Comparison of ENCODE assay signal across 19 mouse cellular contexts in the genomic region with DNA sequence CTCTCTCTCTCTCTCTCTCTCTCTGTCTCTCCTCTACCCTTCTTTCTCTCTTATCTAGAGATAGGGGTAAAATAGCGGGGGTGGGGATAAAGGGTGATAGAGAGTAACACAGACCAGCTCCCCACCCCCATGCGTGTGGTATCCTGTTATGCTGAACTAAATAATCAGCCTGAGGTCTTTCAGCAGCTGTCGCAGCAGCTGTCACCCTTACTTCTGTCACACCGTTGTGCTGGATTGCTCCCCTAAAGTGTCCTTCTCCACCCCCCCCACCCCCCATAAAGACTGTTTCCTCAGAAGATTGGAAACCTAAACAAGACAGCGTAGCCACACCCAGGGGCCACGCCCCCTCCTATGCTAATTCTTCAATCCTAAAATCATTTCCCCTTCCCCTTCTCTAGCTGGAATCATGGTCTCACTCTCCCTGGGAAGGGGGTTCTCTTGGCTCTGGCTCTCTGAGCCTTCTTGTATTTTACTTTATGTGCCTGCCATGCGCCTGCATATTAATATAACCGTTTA. TPM values are rescaled to one million over a fixed set of nuclear protein-coding genes. Genes with fewer than 3 reads are reported as not detected.
DNase-seq lines count a peak whose midpoint lies in the region; ATAC-seq lines count a peak whose summit lies in the region.
"Had no signal": no experiment of that assay in that cellular context is flagged by ENCODE, and none has a peak within 500 bp of the region (broad histone marks: within the 10 kb centered on the region; RNA-seq: fewer than 3 reads in every experiment).

No protein-coding gene starts in this region.

- H3K4me1 ChIP-seq in heart, embryonic 10.5 days: no peaks in the 10 kb centered on the region
- H3K4me1 ChIP-seq: forebrain, embryonic 15.5 days; intestine, embryonic 15.5 days had no signal

- H3K27me3 ChIP-seq in heart, embryonic 10.5 days (ENCODE audit: insufficient read depth, poor library complexity, severe bottlenecking): peaks cover 4% of the 10 kb centered on the region
- H3K27me3 ChIP-seq: forebrain, embryonic 15.5 days; hindbrain, embryonic 12.5 days; intestine, embryonic 15.5 days had no signal

- H3K4me3 ChIP-seq in heart, embryonic 10.5 days: no peak overlapping the region
- H3K4me3 ChIP-seq: forebrain, embryonic 15.5 days; heart, adult 2 months; heart, embryonic 13.5 days; hindbrain, embryonic 12.5 days; intestine, embryonic 15.5 days had no signal

- no peak overlapping the region for H3K27ac ChIP-seq in heart, embryonic 10.5 days
- H3K27ac ChIP-seq: forebrain, embryonic 15.5 days; heart, adult 2 months; heart, embryonic 13.5 days; hindbrain, embryonic 12.5 days; intestine, embryonic 15.5 days had no signal

- peak; percentile 26 for DNase-seq in thymus, postnatal 0 days (ENCODE audit: low spot score)
- no peak for DNase-seq in thymus, postnatal 14 days
- no peak for DNase-seq in heart, postnatal 36 days
- DNase-seq in heart, embryonic 10.5 days (ENCODE audit: low spot score): no peak
- no peak for DNase-seq in lung, postnatal 36 days
- DNase-seq: adrenal gland, postnatal 14 days; cerebellum, adult 11-12 months; cerebellum, adult 9-10 months; cerebellum, postnatal 36 days; heart, adult 2 months; heart, postnatal 4 days had no signal

- no peaks in the 10 kb centered on the region for H3K9me3 ChIP-seq in heart, embryonic 10.5 days
- H3K9me3 ChIP-seq: forebrain, embryonic 15.5 days; heart, embryonic 13.5 days; hindbrain, embryonic 12.5 days; intestine, embryonic 15.5 days had no signal

- ATAC-seq in granulocyte monocyte progenitor cell, adult 5-6 weeks (replicated peaks; ENCODE audit: poor library complexity, severe bottlenecking): peak; percentile 43
- peak; percentile 57 for ATAC-seq in megakaryocyte-erythroid progenitor cell, adult 5-6 weeks (replicated peaks; ENCODE audit: low FRiP score, low TSS enrichment, poor library complexity, severe bottlenecking)
- ATAC-seq: forebrain, embryonic 15.5 days; hindbrain, embryonic 16.5 days; intestine, embryonic 15.5 days had no signal

- 45% methylated on average over 8 of the region's 8 CpGs for WGBS in heart, embryonic 10.5 days

- intact Hi-C loops in heart, postnatal 36 days (cut with DNase I): no loop called here

- no peaks in the 10 kb centered on the region for H3K36me3 ChIP-seq in heart, embryonic 10.5 days
- H3K36me3 ChIP-seq: forebrain, embryonic 15.5 days; G1E; heart, embryonic 13.5 days; hindbrain, embryonic 12.5 days; intestine, embryonic 15.5 days had no signal

RNA-seq across cellular contexts. Expression of gene Fndc1, which starts 33.8 kb away (rescaled TPM):
- polyA plus RNA-seq in thymus, postnatal 0 days (2015; fragmentation: Nextera tagmentation; extraction: Ambion mirVana): 3.6 and 4.0 TPM in 2 replicates
- not detected in 2 replicates for total RNA-seq in granulocyte monocyte progenitor cell, adult 5-6 weeks (2014; fragmentation: Nextera tagmentation)
- total RNA-seq in granulocyte monocyte progenitor cell, adult 5-6 weeks (2017): not detected in 2 replicates
- total RNA-seq in megakaryocyte-erythroid progenitor cell, adult 5-6 weeks (2014; fragmentation: Nextera tagmentation): not detected in 2 replicates
- total RNA-seq in megakaryocyte-erythroid progenitor cell, adult 5-6 weeks (2017): not detected in 2 replicates
- total RNA-seq in heart, postnatal 36 days (2021): 10 to 100 TPM; 17.9 to 23.7 TPM
- polyA plus RNA-seq in heart, embryonic 10.5 days (2016; fragmentation: Nextera tagmentation; extraction: Ambion mirVana): 0.48 and 0.60 TPM in 2 replicates
- polyA plus RNA-seq: G1E had no signal

Comparison
In these comparisons a context has a peak if more than half of its experiments do, and no peak if none do; other contexts are left out.
1. RNA of gene Fndc1, which starts 33.8 kb away (total RNA-seq): 17.9 to 23.7 TPM in heart, postnatal 36 days; not detected in granulocyte monocyte progenitor cell, adult 5-6 weeks and not detected in megakaryocyte-erythroid progenitor cell, adult 5-6 weeks; every median in the first group is over 10 times any median in the second.